Mouse (Mus musculus) embryonic facial prominence, embryonic 11.5 days (tissue): ENCODE data around the gene Lmo2. TPM values are rescaled to one million over a fixed set of nuclear protein-coding genes. Genes with fewer than 3 reads are reported as not detected.
A peak's percentile ranks its signal among the peaks of the same experiment; 100 is the strongest.

Experiments used
- ATAC-seq: fragments of 200-750 bp; cut with Nextera tagmentation; replicated peaks from 2 replicates; pipeline ENCODE4 v1.8.0; 2017; ENCODE audit warnings: low read depth; ENCODE audit not compliant: insufficient number of reproducible peaks, low FRiP score, low TSS enrichment
- DNase-seq: peaks from one replicate; pipeline ENCODE4 v3.0.0-alpha.2; 2015; ENCODE audit warnings: low spot score
- H3K27ac ChIP-seq: fragments of 300-500 bp; sonication (generic); replicated peaks from 2 replicates; pipeline ENCODE4 v1.5.1; 2014; ENCODE audit warnings: mild to moderate bottlenecking, low read depth, low read length, control low read depth
- H3K27me3 ChIP-seq: fragments of 300-500 bp; sonication (generic); 2 replicates; pipeline ENCODE4 v1.6.1; 2014; ENCODE audit warnings: mild to moderate bottlenecking, low read length, moderate library complexity, mixed read lengths; ENCODE audit not compliant: control insufficient read depth, insufficient read depth
- H3K36me3 ChIP-seq: fragments of 300-500 bp; sonication (generic); replicated peaks from 2 replicates; pipeline ENCODE4 v1.6.1; 2014; ENCODE audit warnings: low read depth, mild to moderate bottlenecking, low read length, moderate library complexity, mixed read lengths; ENCODE audit not compliant: control insufficient read depth, insufficient read depth
- H3K4me1 ChIP-seq: fragments of 300-500 bp; sonication (generic); 2 replicates; pipeline ENCODE4 v1.6.1; 2014; ENCODE audit warnings: low read length, mixed read lengths; ENCODE audit not compliant: control insufficient read depth, insufficient read depth
- H3K4me2 ChIP-seq: fragments of 300-500 bp; sonication (generic); 2 replicates; pipeline ENCODE4 v1.6.1; 2014; ENCODE audit warnings: low read depth, mild to moderate bottlenecking, control low read depth, low read length, moderate library complexity
- H3K4me3 ChIP-seq: fragments of 300-500 bp; sonication (generic); 2 replicates; pipeline ENCODE4 v1.5.1; 2014; ENCODE audit warnings: low read depth, low read length, control low read depth
- H3K9ac ChIP-seq: fragments of 300-500 bp; sonication (generic); replicated peaks from 2 replicates; pipeline ENCODE4 v1.6.1; 2014; ENCODE audit warnings: mild to moderate bottlenecking, control low read depth, low read length
- H3K9me3 ChIP-seq: fragments of 300-500 bp; sonication (generic); replicated peaks from 2 replicates; pipeline ENCODE4 v1.6.1; 2016; ENCODE audit warnings: mild to moderate bottlenecking, low read length, inconsistent platforms, mixed read lengths; ENCODE audit not compliant: control insufficient read depth
- WGBS: fragments of 180-500 bp; shearing (Covaris S2); extraction: QIAGEN DNeasy Blood & Tissue Kit; methylation state at CpG from one replicate; pipeline ENCODE4 v1.1.7; 2014; 5-methylcytosine and 5-hydroxymethylcytosine counted together
- polyA plus RNA-seq: library from polyadenylated mRNA; unstranded; fragments of >200 nt; fragmentation: Nextera tagmentation; extraction: Ambion mirVana; gene quantifications from 2 replicates; pipeline ENCODE4 v1.2.1, GENCODE M21; 2014

Gene Lmo2
- polyA plus RNA-seq, 1 experiment from 2014 or later: 16.2 TPM

- Histone ChIP-seq H3K4me1 (no peaks in the 10 kb centered on the region), H3K27me3 (no peaks in the 10 kb centered on the region), H3K27ac (no peak overlapping the region), H3K9ac (no peak overlapping the region), H3K4me3 (no peak overlapping the region), H3K9me3 (no peaks in the 10 kb centered on the region), H3K36me3 (no peaks in the 10 kb centered on the region), H3K4me2 (no peak overlapping the region)
- ATAC-seq (no peak), DNase-seq (no peak)
- WGBS: 89% methylated on average over 7 of the region's 7 CpGs
These were observed 65.3 kb downstream of the Lmo2 start for GRCm38 (mm10) chr2:104023096-104023495.

GRCm38 (mm10) chr2:104024656-104025055, 66.9 kb downstream of the Lmo2 start:
- 91% methylated on average over 4 of the region's 4 CpGs for WGBS
- Histone ChIP-seq H3K27ac (no peak overlapping the region), H3K4me1 (no peaks in the 10 kb centered on the region), H3K36me3 (no peaks in the 10 kb centered on the region), H3K9me3 (no peaks in the 10 kb centered on the region), H3K27me3 (no peaks in the 10 kb centered on the region), H3K9ac (no peak overlapping the region), H3K4me3 (no peak overlapping the region), H3K4me2 (no peak overlapping the region)
- ATAC-seq (no peak), DNase-seq (no peak)

GRCm38 (mm10) chr2:104027458-104028138, 69.8 kb downstream of the Lmo2 start, which contains the start of gene Fbxo3:
Gene Fbxo3 (plus strand): TSS chr2:104027721.
- Histone ChIP-seq H3K27ac (peak within 1 kb of the TSS; percentile 47), H3K27me3 (no peaks in the 10 kb centered on the region), H3K4me1 (no peaks in the 10 kb centered on the region), H3K9me3 (no peaks in the 10 kb centered on the region), H3K4me3 (peak within 1 kb of the TSS; percentile 85), H3K4me2 (peak within 1 kb of the TSS; percentile 84), H3K36me3 (no peaks in the 10 kb centered on the region), H3K9ac (peak within 1 kb of the TSS; percentile 91)
- WGBS: under 1% methylated on average over 30 of the region's 44 CpGs
- ATAC-seq (peak; percentile 95), DNase-seq (peak; percentile 81)

GRCm38 (mm10) chr2:104028139-104028723, 70.4 kb downstream of the Lmo2 start, which contains the start of gene 4931422A03Rik:
Gene 4931422A03Rik (minus strand): TSS chr2:104028361.
- no peaks in the 10 kb centered on the region for H3K4me1 ChIP-seq
- peak; percentile 64; the same call in 1 of the 2 replicates for ATAC-seq
- H3K9ac ChIP-seq: peak within 1 kb of the TSS; percentile 91
- H3K27me3 ChIP-seq: no peaks in the 10 kb centered on the region
- no peaks in the 10 kb centered on the region for H3K36me3 ChIP-seq
- peak; percentile 32 for DNase-seq
- no peaks in the 10 kb centered on the region for H3K9me3 ChIP-seq
- WGBS: 1% methylated on average over 32 of the region's 32 CpGs
- H3K4me2 ChIP-seq: peak within 1 kb of the TSS; percentile 84
- peak within 1 kb of the TSS; percentile 85 for H3K4me3 ChIP-seq
- H3K27ac ChIP-seq: peak within 1 kb of the TSS; percentile 47

- no peaks in the 10 kb centered on the region for H3K36me3 ChIP-seq
- no peaks in the 10 kb centered on the region for H3K4me1 ChIP-seq
- DNase-seq (no peak), ATAC-seq (no peak)
- no peak overlapping the region; the same call in 1 of the 2 replicates for H3K4me2 ChIP-seq
- 76% methylated on average over 2 of the region's 2 CpGs for WGBS
- peak overlapping the region; percentile 85; the same call in 1 of the 2 replicates for H3K4me3 ChIP-seq
- H3K27me3 ChIP-seq: no peaks in the 10 kb centered on the region
- no peak overlapping the region for H3K27ac ChIP-seq
- H3K9me3 ChIP-seq: no peaks in the 10 kb centered on the region
- H3K9ac ChIP-seq: no peak overlapping the region
These were observed 71.3 kb downstream of the Lmo2 start for GRCm38 (mm10) chr2:104029074-104029473.

GRCm38 (mm10) chr2:104030381-104030780, 72.6 kb downstream of the Lmo2 start:
- H3K9me3 ChIP-seq: no peaks in the 10 kb centered on the region
- no peaks in the 10 kb centered on the region for H3K4me1 ChIP-seq
- H3K27ac ChIP-seq: no peak overlapping the region
- WGBS: 83% methylated on average over 3 of the region's 3 CpGs
- no peaks in the 10 kb centered on the region for H3K27me3 ChIP-seq
- H3K4me3 ChIP-seq: no peak overlapping the region
- H3K36me3 ChIP-seq: no peaks in the 10 kb centered on the region
- no peak for DNase-seq
- H3K4me2 ChIP-seq: no peak overlapping the region
- ATAC-seq: no peak
- no peak overlapping the region for H3K9ac ChIP-seq

Other genes with a start within 250 kb of the Lmo2 start
- gene Nat10, start 196.7 kb upstream of the Lmo2 start, polyA plus RNA-seq: 20.8 and 23.9 TPM in 2 replicates
- gene Caprin1, start 160.3 kb upstream of the Lmo2 start, polyA plus RNA-seq: 622 and 665 TPM in 2 replicates
- gene Fbxo3, start 69.7 kb downstream of the Lmo2 start, polyA plus RNA-seq: 62.3 and 63.3 TPM in 2 replicates
- gene 4931422A03Rik, start 70.4 kb downstream of the Lmo2 start, polyA plus RNA-seq: 1.1 and 1.4 TPM in 2 replicates
- gene Gm10912, start 107.8 kb downstream of the Lmo2 start, polyA plus RNA-seq: not detected in 2 replicates
- not detected in 2 replicates for gene Gm10799, start 110.6 kb downstream of the Lmo2 start, polyA plus RNA-seq
- gene Cd59b, start 111.9 kb downstream of the Lmo2 start, polyA plus RNA-seq: 3.7 and 4.1 TPM in 2 replicates
- 21.3 and 27.3 TPM in 2 replicates for gene Cd59a, start 137.8 kb downstream of the Lmo2 start, polyA plus RNA-seq
- gene A930018P22Rik, start 164.8 kb downstream of the Lmo2 start, polyA plus RNA-seq: not detected in 2 replicates